Mouse (Mus musculus) limb, embryonic 11.5 days (tissue): Measurements from ENCODE around the gene Phactr1. TPM values are rescaled to one million over a fixed set of nuclear protein-coding genes. Genes with fewer than 3 reads are reported as not detected.

Source experiments
- ATAC-seq: fragments of 200-750 bp; cut with Nextera tagmentation; 2 replicates; pipeline ENCODE4 v1.8.0; 2017; ENCODE audit warnings: low read depth; ENCODE audit not compliant: insufficient number of reproducible peaks, low FRiP score, low TSS enrichment
- DNase-seq: peaks from one replicate; pipeline ENCODE4 v3.0.0-alpha.2; 2015; ENCODE audit warnings: low spot score
- H3K27ac ChIP-seq: fragments of 300-500 bp; sonication (generic); replicated peaks from 2 replicates; pipeline ENCODE4 v1.5.1; 2014; ENCODE audit warnings: low read depth, mild to moderate bottlenecking, low read length
- H3K27me3 ChIP-seq: fragments of 300-500 bp; sonication (generic); 2 replicates; pipeline ENCODE4 v1.6.1; 2014; ENCODE audit warnings: mild to moderate bottlenecking, low read length, mixed read lengths; ENCODE audit not compliant: control insufficient read depth, insufficient read depth
- H3K36me3 ChIP-seq: fragments of 300-500 bp; sonication (generic); 2 replicates; pipeline ENCODE4 v1.6.1; 2014; ENCODE audit warnings: mild to moderate bottlenecking, low read length, moderate library complexity, mixed read lengths; ENCODE audit not compliant: control insufficient read depth, insufficient read depth
- H3K4me1 ChIP-seq: fragments of 300-500 bp; sonication (generic); 2 replicates; pipeline ENCODE4 v1.6.1; 2014; ENCODE audit warnings: low read length, mixed read lengths; ENCODE audit not compliant: control insufficient read depth, insufficient read depth
- H3K4me2 ChIP-seq: fragments of 300-500 bp; sonication (generic); 2 replicates; pipeline ENCODE4 v1.6.1; 2014; ENCODE audit warnings: low read depth, mild to moderate bottlenecking, moderate library complexity; ENCODE audit not compliant: severe bottlenecking
- H3K4me3 ChIP-seq: fragments of 300-500 bp; sonication (generic); 2 replicates; pipeline ENCODE4 v1.5.1; 2014; ENCODE audit warnings: low read depth, low read length
- H3K9ac ChIP-seq: fragments of 300-500 bp; sonication (generic); 2 replicates; pipeline ENCODE4 v1.6.1; 2014; ENCODE audit warnings: mild to moderate bottlenecking, low read length
- H3K9me3 ChIP-seq: fragments of 300-500 bp; sonication (generic); 2 replicates; pipeline ENCODE4 v1.6.1; 2016; ENCODE audit warnings: low read length; ENCODE audit not compliant: control insufficient read depth
- WGBS: fragments of 180-500 bp; shearing (Covaris S2); extraction: QIAGEN DNeasy Blood & Tissue Kit; methylation state at CpG from one replicate; pipeline ENCODE4 v1.1.7; 2014; 5-methylcytosine and 5-hydroxymethylcytosine counted together
- polyA plus RNA-seq: library from polyadenylated mRNA; unstranded; fragments of >200 nt; fragmentation: Nextera tagmentation; extraction: Ambion mirVana; gene quantifications from 2 replicates; pipeline ENCODE4 v1.2.1, GENCODE M21; 2014

Gene Phactr1
- polyA plus RNA-seq, 1 experiment from 2014 or later, result 5.4 TPM

DNA sequence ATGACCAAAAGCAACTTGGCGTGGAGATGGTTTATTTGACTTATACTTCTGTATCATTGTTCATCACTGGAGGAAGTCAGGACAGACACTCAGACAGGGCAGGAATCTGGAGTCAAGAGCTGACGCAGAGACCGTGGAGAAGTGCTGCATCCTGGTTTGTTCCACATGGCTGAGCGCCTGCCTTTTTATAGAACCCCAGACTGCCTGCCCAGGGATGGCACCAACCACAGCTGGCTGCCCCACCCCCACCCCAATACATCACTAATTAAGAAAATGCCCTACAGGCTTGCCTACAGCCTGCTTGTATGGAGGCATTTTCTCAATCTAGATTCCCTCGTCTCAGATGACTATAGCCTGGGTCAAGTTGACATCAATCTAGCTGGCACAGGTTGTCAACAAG, 338.4 kb downstream of the Phactr1 start:
- Histone ChIP-seq H3K27me3 (no peaks in the 10 kb centered on the region), H3K36me3 (no peaks in the 10 kb centered on the region), H3K9me3 (no peaks in the 10 kb centered on the region), H3K4me1 (no peaks in the 10 kb centered on the region), H3K4me3 (no peak overlapping the region), H3K9ac (no peak overlapping the region), H3K4me2 (no peak overlapping the region), H3K27ac (no peak overlapping the region)
- 80% methylated on average over 5 of the region's 5 CpGs for WGBS
- ATAC-seq (no peak), DNase-seq (no peak)

DNA sequence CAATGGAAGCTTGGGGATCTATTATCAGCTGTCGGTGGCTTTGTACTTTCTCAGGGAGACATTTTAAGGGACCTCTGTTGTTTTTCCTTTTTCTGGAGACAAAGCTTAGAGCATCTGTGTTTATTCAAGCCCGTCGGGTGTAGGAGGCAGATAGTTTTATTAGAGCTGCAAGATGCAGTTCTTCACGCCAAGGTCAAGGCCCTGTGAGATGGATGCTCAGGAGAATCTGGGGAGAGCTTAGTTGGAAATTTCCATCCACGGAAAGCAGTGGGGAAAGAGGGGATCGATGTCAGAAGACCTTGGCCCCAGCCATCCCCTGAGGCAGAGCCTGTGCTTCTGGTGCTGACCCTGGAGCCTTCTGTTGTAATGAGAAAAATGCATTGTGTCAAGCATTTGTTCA, 340.6 kb downstream of the Phactr1 start:
- WGBS, result 81% methylated on average over 6 of the region's 6 CpGs
- no peak for DNase-seq
- Histone ChIP-seq H3K9me3 (no peaks in the 10 kb centered on the region), H3K36me3 (no peaks in the 10 kb centered on the region), H3K4me3 (no peak overlapping the region), H3K4me1 (no peaks in the 10 kb centered on the region), H3K4me2 (no peak overlapping the region), H3K9ac (no peak overlapping the region), H3K27me3 (no peaks in the 10 kb centered on the region), H3K27ac (no peak overlapping the region)
- no peak for ATAC-seq

DNA sequence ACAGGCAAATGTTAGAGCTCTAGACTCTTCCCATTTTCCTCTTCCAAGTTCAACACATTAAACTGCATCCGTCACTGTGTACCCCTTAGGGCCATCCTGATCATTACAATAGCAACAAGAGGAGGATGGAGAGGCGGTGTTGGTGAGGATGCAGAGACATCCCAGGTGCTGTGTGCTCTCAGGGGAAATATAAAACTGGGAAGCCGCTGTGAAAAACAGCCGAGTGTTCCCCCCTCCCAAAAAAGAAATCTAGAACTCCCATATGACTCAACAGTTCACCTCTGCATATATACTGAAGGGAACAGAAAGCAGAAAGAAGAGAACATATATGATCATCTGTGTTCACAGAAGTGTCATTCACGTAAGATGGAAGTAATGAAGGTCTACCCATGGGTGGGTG, 342.6 kb downstream of the Phactr1 start:
- 90% methylated on average over 5 of the region's 5 CpGs for WGBS

DNA sequence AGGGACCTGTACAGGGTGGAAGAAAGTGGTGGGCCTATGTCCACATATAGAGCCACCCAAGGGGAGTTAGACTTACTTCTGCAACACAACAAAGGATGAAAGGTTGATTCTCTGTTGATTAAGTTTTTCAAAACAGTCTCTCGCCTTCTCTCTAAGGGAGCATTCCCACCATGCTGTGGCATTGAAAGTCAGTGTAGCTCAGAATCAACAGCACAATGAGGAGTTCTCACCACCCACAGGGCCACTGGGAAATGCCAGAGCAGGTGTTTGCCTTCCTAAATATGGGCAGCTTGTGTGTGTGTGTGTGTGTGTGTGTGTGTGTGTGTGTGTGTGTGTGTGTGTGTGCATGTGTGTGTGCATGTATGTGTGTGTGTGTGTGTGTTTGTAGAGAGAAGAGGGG, 347.1 kb downstream of the Phactr1 start:
- H3K36me3 ChIP-seq, result no peaks in the 10 kb centered on the region
- no peaks in the 10 kb centered on the region for H3K4me1 ChIP-seq
- 65% methylated on average over 1 of the region's 1 CpGs for WGBS
- H3K9me3 ChIP-seq, result no peaks in the 10 kb centered on the region
- DNase-seq, result no peak
- H3K27ac ChIP-seq, result no peak overlapping the region
- H3K9ac ChIP-seq, result no peak overlapping the region
- no peaks in the 10 kb centered on the region for H3K27me3 ChIP-seq
- H3K4me3 ChIP-seq, result no peak overlapping the region
- no peak for ATAC-seq
- no peak overlapping the region for H3K4me2 ChIP-seq

More for the DNA sequence above, 342.6 kb downstream of the Phactr1 start:
- no peak for DNase-seq
- Histone ChIP-seq H3K27me3 (no peaks in the 10 kb centered on the region), H3K4me2 (no peak overlapping the region), H3K36me3 (no peaks in the 10 kb centered on the region), H3K9ac (no peak overlapping the region), H3K9me3 (no peaks in the 10 kb centered on the region), H3K4me1 (no peaks in the 10 kb centered on the region), H3K27ac (no peak overlapping the region), H3K4me3 (no peak overlapping the region)
- ATAC-seq, result no peak

DNA sequence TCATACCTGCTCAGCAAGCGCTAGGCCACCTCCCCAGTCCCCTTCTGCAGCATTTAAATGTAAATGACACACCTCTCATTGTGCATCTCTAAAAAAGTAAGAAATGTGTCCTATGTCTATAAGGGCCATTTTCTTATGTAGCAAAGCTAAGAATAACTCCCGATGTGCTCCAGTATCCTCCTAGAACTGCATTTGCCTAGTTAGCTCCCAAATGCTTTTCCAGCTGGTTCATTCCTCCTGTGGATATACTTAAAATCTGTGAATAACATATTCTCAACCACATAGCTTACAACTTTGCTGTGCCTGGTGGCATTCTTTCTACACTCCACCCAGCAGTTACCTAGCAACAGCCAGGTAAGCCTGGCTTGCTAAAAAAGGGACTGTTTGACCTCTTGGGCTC, 349.8 kb downstream of the Phactr1 start:
- ATAC-seq (no peak), DNase-seq (no peak)
- Histone ChIP-seq H3K9ac (no peak overlapping the region), H3K4me3 (no peak overlapping the region), H3K27me3 (no peaks in the 10 kb centered on the region), H3K4me1 (no peaks in the 10 kb centered on the region), H3K27ac (no peak overlapping the region), H3K4me2 (no peak overlapping the region), H3K9me3 (no peaks in the 10 kb centered on the region), H3K36me3 (no peaks in the 10 kb centered on the region)
- WGBS, result 83% methylated on average over 2 of the region's 2 CpGs

DNA sequence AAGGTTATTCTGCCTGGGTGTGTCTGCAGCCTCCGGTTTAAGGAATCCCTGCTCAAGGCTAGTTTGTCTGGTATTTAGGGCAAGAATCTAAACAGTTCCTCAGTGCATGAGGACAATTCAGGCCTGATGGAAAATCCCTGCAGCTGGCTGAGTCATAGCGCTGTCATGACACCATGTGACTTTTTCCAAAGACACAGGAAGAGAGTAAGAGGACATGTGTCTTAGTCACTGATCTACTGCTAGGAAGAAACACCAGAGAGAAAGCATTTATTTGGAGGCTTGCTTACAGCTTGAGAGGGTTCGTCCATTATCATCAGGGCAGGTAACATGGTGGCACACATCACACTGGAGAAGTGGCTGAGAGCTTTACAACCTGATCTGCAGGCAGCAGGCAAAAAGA, 352.0 kb downstream of the Phactr1 start:
- Histone ChIP-seq H3K27me3 (no peaks in the 10 kb centered on the region), H3K27ac (no peak overlapping the region), H3K36me3 (no peaks in the 10 kb centered on the region), H3K4me3 (no peak overlapping the region), H3K9ac (no peak overlapping the region), H3K4me2 (no peak overlapping the region), H3K4me1 (no peaks in the 10 kb centered on the region), H3K9me3 (no peaks in the 10 kb centered on the region)
- WGBS, result 87% methylated on average over 3 of the region's 3 CpGs
- ATAC-seq, result no peak
- no peak for DNase-seq

DNA sequence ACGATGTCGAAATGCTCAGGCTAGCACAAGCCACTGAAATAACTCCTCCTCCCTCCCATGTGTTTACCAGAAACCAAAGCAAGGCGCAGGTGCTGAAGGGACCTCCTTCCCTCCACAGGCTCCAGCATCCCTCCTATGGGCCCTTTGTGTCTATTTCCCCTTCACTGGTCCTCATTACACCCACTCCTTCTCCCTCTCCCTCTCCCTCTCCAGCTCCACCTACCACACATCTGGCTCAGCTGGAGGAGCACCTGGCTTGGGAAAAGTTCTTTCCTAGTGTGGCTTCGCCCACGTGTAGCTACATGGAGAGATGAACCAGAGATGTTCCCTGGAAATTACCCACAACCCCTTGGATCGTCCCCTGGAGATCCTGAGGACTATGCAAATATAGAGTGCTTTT, 356.1 kb downstream of the Phactr1 start:
- ATAC-seq (no peak), DNase-seq (no peak)
- Histone ChIP-seq H3K4me1 (no peaks in the 10 kb centered on the region), H3K9ac (no peak overlapping the region), H3K27me3 (no peaks in the 10 kb centered on the region), H3K36me3 (no peaks in the 10 kb centered on the region), H3K9me3 (no peaks in the 10 kb centered on the region), H3K4me2 (no peak overlapping the region), H3K4me3 (no peak overlapping the region), H3K27ac (no peak overlapping the region)
- WGBS, result 73% methylated on average over 6 of the region's 6 CpGs

DNA sequence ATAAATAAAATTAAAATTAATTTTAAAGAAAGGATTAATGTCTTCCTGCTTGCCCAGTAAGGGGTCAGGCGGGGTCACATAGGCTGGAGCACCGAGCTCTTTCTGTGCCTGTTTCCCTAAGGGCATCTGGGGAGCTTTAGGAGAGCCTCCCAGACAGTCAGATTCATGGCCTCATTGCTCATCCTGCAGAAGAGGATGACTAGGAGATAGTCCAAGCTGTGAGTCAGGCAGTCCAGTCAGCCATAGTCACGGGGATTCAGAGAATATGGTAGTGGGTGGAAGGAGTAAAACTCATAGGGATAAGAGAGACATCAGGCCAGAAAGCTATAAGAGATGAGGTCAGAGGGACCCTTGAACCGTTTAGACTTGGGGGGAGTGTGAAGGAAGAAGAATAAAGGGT, 362.3 kb downstream of the Phactr1 start:
- Histone ChIP-seq H3K9me3 (no peaks in the 10 kb centered on the region), H3K9ac (no peak overlapping the region), H3K4me1 (no peaks in the 10 kb centered on the region), H3K36me3 (no peaks in the 10 kb centered on the region), H3K4me2 (no peak overlapping the region), H3K27ac (no peak overlapping the region), H3K4me3 (no peak overlapping the region), H3K27me3 (no peaks in the 10 kb centered on the region)
- DNase-seq (no peak), ATAC-seq (no peak)
- 79% methylated on average over 4 of the region's 4 CpGs for WGBS

DNA sequence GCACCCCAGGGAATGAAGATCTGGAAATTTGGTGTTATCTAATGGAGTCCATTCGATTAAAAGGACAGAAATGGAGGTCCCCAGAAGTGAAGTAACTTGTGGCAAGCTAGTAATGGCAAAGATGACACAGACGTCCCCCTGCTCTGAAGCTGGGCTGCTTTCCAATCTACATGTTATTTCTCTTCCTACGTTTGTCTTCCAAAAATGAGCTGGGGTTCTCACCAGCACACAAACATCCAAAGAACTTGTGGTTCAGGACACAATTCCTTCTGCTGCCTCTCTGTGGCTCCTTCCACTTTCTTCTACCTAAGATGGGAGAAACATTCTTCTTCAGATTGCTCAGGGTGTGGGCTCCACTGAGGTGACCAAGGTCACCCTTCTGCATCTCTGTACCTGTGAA, 368.1 kb downstream of the Phactr1 start:
- Histone ChIP-seq H3K27ac (no peak overlapping the region), H3K36me3 (no peaks in the 10 kb centered on the region), H3K4me2 (no peak overlapping the region), H3K9me3 (no peaks in the 10 kb centered on the region), H3K4me3 (no peak overlapping the region), H3K9ac (no peak overlapping the region), H3K4me1 (no peaks in the 10 kb centered on the region), H3K27me3 (no peaks in the 10 kb centered on the region)
- ATAC-seq, result no peak
- DNase-seq, result no peak
- 84% methylated on average over 3 of the region's 3 CpGs for WGBS
